Mouse (Mus musculus) lung, postnatal 0 days (tissue): Measurements from ENCODE around the gene Abcg4.

Experiments used
- CTCF ChIP-seq: IDR thresholded peaks from 2 replicates; pipeline ENCODE4 v1.5.1; 2016; ENCODE audit warnings: antibody characterized with exemption, mild to moderate bottlenecking
- EP300 ChIP-seq: IDR thresholded peaks from 2 replicates; pipeline ENCODE4 v1.6.1; 2016; ENCODE audit warnings: antibody characterized with exemption, mild to moderate bottlenecking, control low read depth

DNA sequence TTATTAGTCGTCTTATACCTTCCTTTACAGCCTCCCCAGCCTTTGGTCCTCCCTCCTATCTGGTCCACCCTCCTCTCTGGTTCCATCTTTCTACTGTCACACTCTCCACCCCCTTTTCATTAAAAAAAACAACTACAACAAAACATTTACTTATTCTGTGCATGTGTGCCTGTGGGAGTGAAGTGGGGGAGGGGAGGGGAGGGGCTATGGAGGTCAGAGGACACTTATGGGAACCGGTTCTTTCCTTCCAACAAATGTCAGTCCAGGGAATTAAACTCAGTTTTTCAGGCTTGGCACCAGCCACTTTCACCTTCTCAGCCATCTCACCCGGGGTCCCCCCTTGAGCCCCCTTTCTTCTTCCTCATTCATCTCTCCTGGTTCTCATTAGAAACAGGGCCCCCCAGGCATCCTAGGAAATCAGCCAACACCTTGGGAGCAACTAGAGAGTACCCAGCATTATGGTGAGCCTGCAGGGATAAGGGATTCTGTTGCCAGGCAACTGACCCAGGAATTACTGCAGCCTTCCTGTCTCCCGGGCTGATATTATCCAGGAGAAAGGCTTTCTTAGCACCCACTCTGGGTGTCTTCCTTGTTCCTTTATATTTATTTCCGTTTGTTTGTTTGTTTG lies 33.8 kb downstream of the Abcg4 start:
- no peak for TF ChIP-seq EP300
- TF ChIP-seq CTCF, result no peak
